Mouse (Mus musculus) heart, adult 2 months (tissue): ENCODE measurements around the gene A930004D18Rik. TPM values are rescaled to one million over a fixed set of nuclear protein-coding genes. Genes with fewer than 3 reads are reported as not detected.

ENCODE experiments used
- DNase-seq, 2 experiments: peaks; one replicate each; pipeline ENCODE4 v3.0.0; 2021
- H3K27ac ChIP-seq: fragments of 200-600 bp; 2 replicates; pipeline ENCODE4 v1.8.1; 2022
- H3K27me3 ChIP-seq: fragments of 200-500 bp; 2 replicates; pipeline ENCODE4 v1.6.1; 2012; ENCODE audit warnings: mild to moderate bottlenecking, low read length, inconsistent platforms, mixed read lengths; ENCODE audit not compliant: control insufficient read depth, insufficient read depth
- H3K36me3 ChIP-seq: fragments of 200-500 bp; 2 replicates; pipeline ENCODE4 v1.6.1; 2012; ENCODE audit warnings: low read length, inconsistent platforms; ENCODE audit not compliant: control insufficient read depth, insufficient read depth
- H3K4me1 ChIP-seq: fragments of 200-500 bp; 2 replicates; pipeline ENCODE4 v1.6.1; 2011; ENCODE audit warnings: low read length; ENCODE audit not compliant: control insufficient read depth, insufficient read depth
- H3K4me3 ChIP-seq: fragments of 200-600 bp; 2 replicates; pipeline ENCODE4 v1.8.1; 2022
- H3K79me2 ChIP-seq: fragments of 200-500 bp; replicated peaks from 2 replicates; pipeline ENCODE4 v1.6.1; 2012; ENCODE audit warnings: mild to moderate bottlenecking, inconsistent platforms, low read length, moderate library complexity, mixed read lengths; ENCODE audit not compliant: control insufficient read depth, insufficient read depth
- H3K9ac ChIP-seq: fragments of 200-500 bp; 2 replicates; pipeline ENCODE4 v1.6.1; 2012; ENCODE audit warnings: low read depth, mild to moderate bottlenecking, control low read depth, inconsistent platforms, low read length, mixed read lengths
- CTCF ChIP-seq: fragments of 200-600 bp; IDR thresholded peaks from 2 replicates; pipeline ENCODE4 v1.8.1; 2022; ENCODE audit warnings: antibody characterized with exemption, mild to moderate bottlenecking, moderate library complexity
- EP300 ChIP-seq: fragments of 200-500 bp; IDR thresholded peaks from 2 replicates; pipeline ENCODE4 v1.6.1; 2011; ENCODE audit warnings: low read depth, low read length, control low read depth; ENCODE audit not compliant: insufficient read depth
- POLR2A ChIP-seq: fragments of 200-500 bp; IDR thresholded peaks from 2 replicates; pipeline ENCODE4 v1.6.1; 2011; ENCODE audit warnings: mild to moderate bottlenecking, low read depth, low read length, control low read depth; ENCODE audit not compliant: insufficient read depth
- WGBS: fragments of 180-500 bp; shearing (Covaris S2); methylation state at CpG from one replicate; pipeline ENCODE4 v1.1.7; 2018; 5-methylcytosine and 5-hydroxymethylcytosine counted together
- intact Hi-C: fragments of 180-260 bp; cut with DNase I; formaldehyde crosslinking; loops from one replicate; pipeline ENCODE4 v1.15.1; 2025
- polyA plus RNA-seq: library from polyadenylated mRNA; depleted of rRNA; stranded (reverse); fragments of >200 nt; gene quantifications from 2 replicates; pipeline ENCODE4 v1.2.3, GENCODE M21; 2012
- total RNA-seq, 2 experiments: library from RNA; stranded (reverse); gene quantifications; 2 replicates each; pipeline ENCODE4 v1.2.3; 2021

The A930004D18Rik gene
- total and polyA plus RNA-seq, 3 experiments = 2.2 to 4.5 (median 3.4) TPM

DNA sequence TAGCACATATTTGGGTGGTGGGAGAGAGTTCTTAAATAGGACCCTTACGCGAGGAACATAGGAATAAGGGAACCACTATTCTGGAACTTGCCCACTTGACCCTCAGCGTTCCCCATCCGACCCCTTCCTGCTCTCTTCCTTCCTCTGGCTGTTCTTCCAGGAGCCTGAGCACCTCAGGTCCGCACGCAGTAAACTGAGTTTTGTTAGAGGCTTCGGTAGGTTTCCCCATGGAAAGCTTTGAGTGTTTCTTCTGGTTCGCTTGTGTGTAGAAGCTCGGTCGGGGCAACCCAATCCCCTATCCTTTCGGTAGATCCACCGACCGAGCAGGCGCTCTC, 11.8 kb downstream of the A930004D18Rik start:
- Histone ChIP-seq H3K79me2 (no peaks in the 10 kb centered on the region), H3K27me3 (no peaks in the 10 kb centered on the region), H3K27ac (0 out of 2 replicates have a peak overlapping the region, but pooled peaks have one; percentile 5), H3K4me1 (peaks cover 1% of the 10 kb centered on the region; the same call in 1 of the 2 replicates), H3K36me3 (no peaks in the 10 kb centered on the region), H3K9ac (peak overlapping the region; percentile 58; the same call in 1 of the 2 replicates), H3K4me3 (peak overlapping the region; percentile 83)
- 7% methylated on average over 14 of the region's 14 CpGs for WGBS
- no peak for DNase-seq
- TF ChIP-seq EP300 (no peak), POLR2A (no peak), CTCF (no peak)
- intact Hi-C loops = loop anchor here (2.0 to 10.0 kb wide), 5 partner anchors 173 to 742 kb away; partner anchors contain the start of genes Bmi1 and Dnajc1

DNA sequence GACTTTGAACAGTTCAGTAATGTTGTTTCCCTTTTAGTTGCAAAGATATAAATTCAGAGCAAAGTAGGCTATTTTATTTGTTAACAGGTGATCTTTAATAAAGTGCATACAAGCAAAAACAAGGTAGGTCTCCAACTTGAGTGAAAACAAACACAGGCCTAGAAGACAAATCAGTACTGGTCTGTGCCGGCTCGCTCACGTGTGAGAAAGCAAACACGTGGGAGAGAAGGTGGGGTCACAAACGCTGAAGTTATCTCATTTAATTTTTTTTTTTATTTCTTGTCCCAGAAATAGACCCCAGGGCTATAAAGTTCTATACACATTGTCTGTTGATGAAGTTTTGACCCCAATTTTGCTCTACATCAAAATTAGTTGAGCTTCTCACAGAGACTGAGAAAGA, 12.4 kb downstream of the A930004D18Rik start:
- no peak overlapping the region for H3K4me3 ChIP-seq
- H3K36me3 ChIP-seq = no peaks in the 10 kb centered on the region
- no peak overlapping the region for H3K27ac ChIP-seq
- no peaks in the 10 kb centered on the region for H3K79me2 ChIP-seq
- peaks cover 1% of the 10 kb centered on the region; the same call in 1 of the 2 replicates for H3K4me1 ChIP-seq
- intact Hi-C loops = loop anchor here (5.0 to 10.0 kb wide), 4 partner anchors 367 to 742 kb away; partner anchors contain the start of genes Bmi1 and Dnajc1
- DNase-seq = no peak
- TF ChIP-seq POLR2A (no peak), CTCF (no peak), EP300 (no peak)
- WGBS = 84% methylated on average over 5 of the region's 5 CpGs
- no peak overlapping the region for H3K9ac ChIP-seq
- no peaks in the 10 kb centered on the region for H3K27me3 ChIP-seq

DNA sequence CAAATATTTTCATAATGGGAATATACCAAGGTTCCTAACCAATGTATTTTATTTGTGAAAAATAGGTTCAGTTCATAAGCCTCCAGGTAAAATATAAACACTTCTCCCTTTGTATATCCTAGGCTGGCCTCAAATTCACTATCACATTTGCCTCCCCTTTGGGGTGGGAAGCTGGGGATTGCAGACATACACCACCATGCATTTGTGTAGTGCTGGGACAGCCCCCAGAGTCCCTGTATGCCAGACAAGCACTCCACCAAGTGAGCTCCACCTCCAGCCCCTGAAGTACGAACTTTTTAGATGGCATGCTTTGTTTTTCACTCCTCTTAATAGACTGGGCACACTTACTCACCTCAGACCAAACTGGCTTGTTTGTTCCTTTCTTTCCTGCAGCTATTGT, 14.7 kb downstream of the A930004D18Rik start:
- H3K27ac ChIP-seq = no peak overlapping the region
- H3K9ac ChIP-seq = no peak overlapping the region
- H3K4me1 ChIP-seq = peaks cover 1% of the 10 kb centered on the region; the same call in 1 of the 2 replicates
- no peaks in the 10 kb centered on the region for H3K27me3 ChIP-seq
- TF ChIP-seq EP300 = no peak
- no peak for TF ChIP-seq POLR2A
- TF ChIP-seq CTCF = no peak
- intact Hi-C loops = loop anchor here (10.0 kb wide), 1 partner anchor 378 kb away; no protein-coding TSS in a partner anchor
- no peak for DNase-seq
- no peaks in the 10 kb centered on the region for H3K79me2 ChIP-seq
- WGBS = 71% methylated on average over 1 of the region's 1 CpGs
- no peak overlapping the region for H3K4me3 ChIP-seq
- no peaks in the 10 kb centered on the region for H3K36me3 ChIP-seq

DNA sequence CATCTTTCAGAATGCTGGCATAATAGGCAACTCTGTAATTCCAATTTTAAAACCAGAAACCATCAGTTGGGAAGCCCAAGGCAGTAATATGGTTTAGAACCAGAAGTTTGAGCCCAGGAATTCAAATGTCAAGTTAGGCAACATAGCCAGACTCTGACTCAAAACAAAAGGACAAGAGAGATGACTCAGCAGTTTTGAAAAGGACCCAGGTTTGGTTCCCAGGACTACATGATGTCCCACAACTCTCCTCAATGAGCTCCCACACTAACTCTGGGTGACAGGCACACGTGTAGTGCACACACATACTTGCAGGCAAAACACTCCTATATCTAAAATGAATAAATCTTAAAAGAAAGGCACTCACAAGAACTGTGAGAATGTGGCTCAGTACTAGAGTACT, 18.4 kb downstream of the A930004D18Rik start:
- no peaks in the 10 kb centered on the region for H3K36me3 ChIP-seq
- no peak for TF ChIP-seq CTCF
- TF ChIP-seq EP300 = no peak
- H3K4me1 ChIP-seq = no peaks in the 10 kb centered on the region
- no peak overlapping the region for H3K9ac ChIP-seq
- H3K27me3 ChIP-seq = no peaks in the 10 kb centered on the region
- intact Hi-C loops = no loop called here
- WGBS = 79% methylated on average over 1 of the region's 1 CpGs
- H3K79me2 ChIP-seq = no peaks in the 10 kb centered on the region
- H3K4me3 ChIP-seq = no peak overlapping the region
- DNase-seq = no peak
- H3K27ac ChIP-seq = no peak overlapping the region

DNA sequence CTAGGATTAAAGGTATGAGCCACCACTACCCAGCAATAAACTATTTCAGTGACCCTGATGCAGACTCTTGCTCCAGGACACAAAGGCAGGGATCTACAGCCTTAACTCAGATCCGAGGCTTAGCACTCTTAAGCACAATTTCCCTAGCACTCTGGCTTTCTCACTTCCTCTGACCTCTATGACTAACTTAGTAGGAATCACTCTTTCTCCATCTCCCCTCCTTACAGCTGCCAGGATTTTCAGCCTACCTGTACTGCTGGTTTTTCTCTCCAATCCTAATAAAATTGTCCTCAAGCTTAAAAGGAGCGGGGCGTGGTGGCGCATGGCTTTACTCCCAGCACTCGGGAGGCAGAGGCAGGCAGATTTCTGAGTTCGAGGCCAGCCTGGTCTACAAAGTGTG, 20.2 kb downstream of the A930004D18Rik start:
- H3K36me3 ChIP-seq = no peaks in the 10 kb centered on the region
- TF ChIP-seq EP300 (no peak), CTCF (no peak), POLR2A (no peak)
- H3K4me3 ChIP-seq = no peak overlapping the region
- no peaks in the 10 kb centered on the region for H3K27me3 ChIP-seq
- no peaks in the 10 kb centered on the region for H3K4me1 ChIP-seq
- no peaks in the 10 kb centered on the region for H3K79me2 ChIP-seq
- intact Hi-C loops = no loop called here
- no peak overlapping the region for H3K9ac ChIP-seq
- no peak overlapping the region for H3K27ac ChIP-seq
- WGBS = 92% methylated on average over 6 of the region's 6 CpGs
- DNase-seq = no peak

DNA sequence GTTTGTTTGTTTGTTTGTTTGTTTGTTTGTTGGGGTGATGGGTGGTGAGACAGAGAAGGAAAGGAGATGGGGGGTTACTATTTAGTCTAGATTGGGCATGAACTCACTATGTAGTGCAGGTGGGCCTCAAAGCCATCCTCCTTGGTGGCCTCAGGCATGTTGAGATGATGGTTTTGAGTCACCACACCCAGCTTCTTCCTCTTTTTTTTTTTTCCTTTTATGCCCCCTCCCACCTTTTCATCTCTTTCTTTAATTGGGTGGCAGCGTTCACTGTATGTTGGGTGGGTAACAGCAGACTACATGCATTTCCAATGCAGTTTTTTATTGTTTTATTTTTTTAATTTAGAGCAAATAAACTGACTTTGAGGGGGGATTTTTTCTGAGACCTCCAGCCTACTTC, 20.9 kb downstream of the A930004D18Rik start:
- WGBS = 96% methylated on average over 1 of the region's 1 CpGs

More for the DNA sequence above, 20.9 kb downstream of the A930004D18Rik start:
- H3K4me3 ChIP-seq = no peak overlapping the region
- no peaks in the 10 kb centered on the region for H3K36me3 ChIP-seq
- H3K79me2 ChIP-seq = no peaks in the 10 kb centered on the region
- H3K4me1 ChIP-seq = no peaks in the 10 kb centered on the region
- DNase-seq = no peak
- H3K9ac ChIP-seq = no peak overlapping the region
- intact Hi-C loops = no loop called here
- H3K27ac ChIP-seq = no peak overlapping the region
- H3K27me3 ChIP-seq = no peaks in the 10 kb centered on the region
- TF ChIP-seq CTCF (no peak), EP300 (no peak), POLR2A (no peak)
